Mouse (Mus musculus) colon, adult 2 months (tissue): Measurements from ENCODE around the gene 4921507P07Rik. TPM values are rescaled to one million over a fixed set of nuclear protein-coding genes. Genes with fewer than 3 reads are reported as not detected.

ENCODE experiments used
- polyA plus RNA-seq: library from polyadenylated mRNA; depleted of rRNA; stranded (reverse); fragments of >200 nt; gene quantifications from 2 replicates; pipeline ENCODE4 v1.2.3, GENCODE M21; 2012; rRNA removed

The 4921507P07Rik gene
- 0.13 TPM in 1 of 2 replicates, not detected in the other for polyA plus RNA-seq

GRCm38 (mm10) chr6:50596301-50597211 is at the start of gene 4921507P07Rik:
Gene 4921507P07Rik, minus strand, starts transcription at chr6:50596632.

DNA sequence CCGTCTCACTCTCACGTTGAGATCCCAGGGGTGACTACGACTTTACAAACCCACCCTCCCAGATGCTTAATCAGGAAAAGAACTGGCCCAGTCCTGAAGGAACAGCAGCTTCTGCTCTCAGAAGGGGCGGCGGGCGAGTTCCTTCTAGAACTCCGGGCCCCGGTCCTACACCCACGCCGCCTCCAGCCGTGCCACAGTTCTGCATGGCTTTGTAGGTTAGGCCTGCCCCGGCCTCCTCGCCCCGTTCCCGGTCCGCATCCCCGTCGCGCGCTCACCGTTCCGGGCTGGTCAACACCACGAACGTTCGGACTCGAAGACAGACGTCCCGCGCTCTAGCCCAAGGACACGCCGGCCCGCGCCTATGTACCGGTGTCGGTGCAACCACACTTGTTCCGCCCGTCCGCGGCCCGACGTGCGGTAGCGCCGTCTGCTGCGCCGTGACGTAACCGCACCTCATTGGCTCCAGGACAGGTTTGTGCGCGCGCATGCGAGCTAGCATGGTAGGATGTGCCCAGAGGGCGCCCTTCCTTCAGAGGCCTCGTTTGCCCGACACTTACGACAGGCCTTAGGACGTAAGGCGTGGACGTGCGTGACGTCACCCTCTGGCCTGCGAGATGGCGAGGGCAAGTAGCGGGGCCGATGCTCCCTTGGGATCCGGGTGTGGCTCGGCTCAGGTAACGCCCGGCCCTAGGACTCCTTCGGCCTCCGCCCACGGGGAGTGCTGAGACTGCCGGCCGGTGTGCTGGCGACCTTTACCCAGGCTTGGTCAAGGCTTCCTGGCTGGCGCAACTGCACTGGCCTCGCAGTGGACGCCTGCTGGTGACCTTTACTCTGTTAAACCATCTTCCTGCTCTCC is 30.1 kb downstream of the 4921507P07Rik start, which contains the start of gene Cycs:
Gene Cycs, minus strand, starts transcription at position 398 of the 856 bp plus-strand sequence.

Other genes starting within 250 kb of the 4921507P07Rik start
- 12.1 and 12.4 TPM in 2 replicates for gene Osbpl3, start 140.4 kb downstream of the 4921507P07Rik start, polyA plus RNA-seq
- gene Cycs, start 30.1 kb downstream of the 4921507P07Rik start, polyA plus RNA-seq, result 1.4 and 1.8 TPM in 2 replicates
- not detected in 2 replicates for gene Npvf, start 57.8 kb upstream of the 4921507P07Rik start, polyA plus RNA-seq